Mouse (Mus musculus): ENCODE results near the gene Sspn. TPM values are rescaled to one million over a fixed set of nuclear protein-coding genes. Genes with fewer than 3 reads are reported as not detected.

The Sspn gene
- 15.8 and 18.5 TPM in 2 replicates for polyA plus RNA-seq (2015; fragmentation: Nextera tagmentation; extraction: Ambion mirVana)

- Histone ChIP-seq H3K27me3 (no peaks in the 10 kb centered on the region), H3K4me2 (replicated peaks) (no peak within 1 kb of the TSS), H3K36me3 (no peaks in the 10 kb centered on the region), H3K27ac (replicated peaks) (no peak within 1 kb of the TSS), H3K9ac (no peak within 1 kb of the TSS), H3K4me3 (replicated peaks) (no peak within 1 kb of the TSS), H3K4me1 (peaks cover 21% of the 10 kb centered on the region), H3K9me3 (replicated peaks) (no peaks in the 10 kb centered on the region)
- 72% methylated on average over 3 of the region's 3 CpGs for WGBS
- ATAC-seq (ENCODE audit: insufficient number of reproducible peaks, low FRiP score, low TSS enrichment, low read depth) = no peak
Measured at GRCm38 (mm10) chr6:145931341-145931740, at the start of gene Sspn. TSS of gene Sspn (plus strand) at chr6:145931641.

GRCm38 (mm10) chr6:145883010-145883409 is 48.4 kb upstream of the Sspn start:
- H3K36me3 ChIP-seq = no peaks in the 10 kb centered on the region
- no peak for ATAC-seq (ENCODE audit: insufficient number of reproducible peaks, low FRiP score, low TSS enrichment, low read depth)
- H3K9me3 ChIP-seq (replicated peaks) = no peaks in the 10 kb centered on the region
- H3K4me2 ChIP-seq (replicated peaks) = no peak overlapping the region
- WGBS = 65% methylated on average over 1 of the region's 1 CpGs
- no peaks in the 10 kb centered on the region for H3K4me1 ChIP-seq
- no peak overlapping the region for H3K4me3 ChIP-seq (replicated peaks)
- no peaks in the 10 kb centered on the region for H3K27me3 ChIP-seq
- H3K9ac ChIP-seq = no peak overlapping the region
- H3K27ac ChIP-seq (replicated peaks) = no peak overlapping the region

- Histone ChIP-seq H3K36me3 (no peaks in the 10 kb centered on the region), H3K9me3 (replicated peaks) (no peaks in the 10 kb centered on the region), H3K4me2 (replicated peaks) (no peak overlapping the region), H3K4me3 (replicated peaks) (no peak overlapping the region), H3K27ac (replicated peaks) (no peak overlapping the region), H3K4me1 (no peaks in the 10 kb centered on the region), H3K9ac (no peak overlapping the region), H3K27me3 (no peaks in the 10 kb centered on the region)
- WGBS = 79% methylated on average over 4 of the region's 4 CpGs
- no peak for ATAC-seq (ENCODE audit: insufficient number of reproducible peaks, low FRiP score, low TSS enrichment, low read depth)
Measured at GRCm38 (mm10) chr6:145883668-145884067, 47.8 kb upstream of the Sspn start.

GRCm38 (mm10) chr6:145885069-145885468 is 46.4 kb upstream of the Sspn start:
- Histone ChIP-seq H3K36me3 (no peaks in the 10 kb centered on the region), H3K27ac (replicated peaks) (no peak overlapping the region), H3K27me3 (no peaks in the 10 kb centered on the region), H3K9me3 (replicated peaks) (no peaks in the 10 kb centered on the region), H3K4me2 (replicated peaks) (no peak overlapping the region), H3K4me1 (no peaks in the 10 kb centered on the region), H3K9ac (no peak overlapping the region), H3K4me3 (replicated peaks) (no peak overlapping the region)
- no peak for ATAC-seq (ENCODE audit: insufficient number of reproducible peaks, low FRiP score, low TSS enrichment, low read depth)
- WGBS = 80% methylated on average over 4 of the region's 4 CpGs

GRCm38 (mm10) chr6:145886277-145886676 is 45.2 kb upstream of the Sspn start:
- H3K9me3 ChIP-seq (replicated peaks) = no peaks in the 10 kb centered on the region
- H3K4me1 ChIP-seq = no peaks in the 10 kb centered on the region
- WGBS = 55% methylated on average over 8 of the region's 8 CpGs
- H3K4me2 ChIP-seq (replicated peaks) = no peak overlapping the region
- H3K9ac ChIP-seq = no peak overlapping the region
- no peaks in the 10 kb centered on the region for H3K27me3 ChIP-seq
- no peak overlapping the region for H3K27ac ChIP-seq (replicated peaks)
- H3K4me3 ChIP-seq (replicated peaks) = no peak overlapping the region
- no peaks in the 10 kb centered on the region for H3K36me3 ChIP-seq
- no peak for ATAC-seq (ENCODE audit: insufficient number of reproducible peaks, low FRiP score, low TSS enrichment, low read depth)

GRCm38 (mm10) chr6:145887719-145888118 is 43.7 kb upstream of the Sspn start:
- Histone ChIP-seq H3K9ac (no peak overlapping the region), H3K27me3 (no peaks in the 10 kb centered on the region), H3K9me3 (replicated peaks) (no peaks in the 10 kb centered on the region), H3K27ac (replicated peaks) (no peak overlapping the region), H3K36me3 (no peaks in the 10 kb centered on the region), H3K4me1 (0 out of 2 replicates have a peak, but pooled peaks cover 4% of the 10 kb centered on the region), H3K4me2 (replicated peaks) (no peak overlapping the region), H3K4me3 (replicated peaks) (no peak overlapping the region)
- no peak for ATAC-seq (ENCODE audit: insufficient number of reproducible peaks, low FRiP score, low TSS enrichment, low read depth)
- WGBS = 79% methylated on average over 6 of the region's 6 CpGs

- Histone ChIP-seq H3K9me3 (replicated peaks) (no peaks in the 10 kb centered on the region), H3K4me2 (replicated peaks) (no peak overlapping the region), H3K36me3 (no peaks in the 10 kb centered on the region), H3K27me3 (no peaks in the 10 kb centered on the region), H3K27ac (replicated peaks) (no peak overlapping the region), H3K4me1 (0 out of 2 replicates have a peak, but pooled peaks cover 4% of the 10 kb centered on the region), H3K4me3 (replicated peaks) (no peak overlapping the region), H3K9ac (no peak overlapping the region)
- no peak for ATAC-seq (ENCODE audit: insufficient number of reproducible peaks, low FRiP score, low TSS enrichment, low read depth)
- 55% methylated on average over 11 of the region's 11 CpGs for WGBS
Measured at GRCm38 (mm10) chr6:145891951-145892350, 39.5 kb upstream of the Sspn start.

- no peak overlapping the region for H3K27ac ChIP-seq (replicated peaks)
- no peak for ATAC-seq (ENCODE audit: insufficient number of reproducible peaks, low FRiP score, low TSS enrichment, low read depth)
- no peaks in the 10 kb centered on the region for H3K36me3 ChIP-seq
- 0 out of 2 replicates have a peak, but pooled peaks cover 4% of the 10 kb centered on the region for H3K4me1 ChIP-seq
- H3K9ac ChIP-seq = no peak overlapping the region
- H3K27me3 ChIP-seq = no peaks in the 10 kb centered on the region
- no peaks in the 10 kb centered on the region for H3K9me3 ChIP-seq (replicated peaks)
- H3K4me3 ChIP-seq (replicated peaks) = no peak overlapping the region
- no peak overlapping the region for H3K4me2 ChIP-seq (replicated peaks)
- 93% methylated on average over 20 of the region's 20 CpGs for WGBS
Measured at GRCm38 (mm10) chr6:145892381-145893265, 38.8 kb upstream of the Sspn start.

GRCm38 (mm10) chr6:145893366-145894021 is 37.9 kb upstream of the Sspn start:
- 78% methylated on average over 13 of the region's 13 CpGs for WGBS
- no peak overlapping the region for H3K4me2 ChIP-seq (replicated peaks)
- H3K36me3 ChIP-seq = no peaks in the 10 kb centered on the region
- 0 out of 2 replicates have a peak, but pooled peaks cover 4% of the 10 kb centered on the region for H3K4me1 ChIP-seq
- H3K27me3 ChIP-seq = no peaks in the 10 kb centered on the region
- ATAC-seq (ENCODE audit: insufficient number of reproducible peaks, low FRiP score, low TSS enrichment, low read depth) = no peak
- no peak overlapping the region for H3K4me3 ChIP-seq (replicated peaks)
- no peak overlapping the region for H3K27ac ChIP-seq (replicated peaks)
- no peaks in the 10 kb centered on the region for H3K9me3 ChIP-seq (replicated peaks)
- no peak overlapping the region for H3K9ac ChIP-seq

GRCm38 (mm10) chr6:145894669-145895342 is 36.6 kb upstream of the Sspn start:
- no peak overlapping the region for H3K4me3 ChIP-seq (replicated peaks)
- no peak overlapping the region for H3K4me2 ChIP-seq (replicated peaks)
- H3K36me3 ChIP-seq = no peaks in the 10 kb centered on the region
- no peaks in the 10 kb centered on the region for H3K27me3 ChIP-seq
- 0 out of 2 replicates have a peak, but pooled peaks cover 4% of the 10 kb centered on the region for H3K4me1 ChIP-seq
- 56% methylated on average over 8 of the region's 8 CpGs for WGBS
- H3K27ac ChIP-seq (replicated peaks) = no peak overlapping the region
- ATAC-seq (ENCODE audit: insufficient number of reproducible peaks, low FRiP score, low TSS enrichment, low read depth) = peak; percentile 60; the same call in 1 of the 2 replicates
- H3K9me3 ChIP-seq (replicated peaks) = no peaks in the 10 kb centered on the region
- no peak overlapping the region for H3K9ac ChIP-seq

- Histone ChIP-seq H3K27ac (replicated peaks) (no peak overlapping the region), H3K4me2 (replicated peaks) (no peak overlapping the region), H3K9ac (no peak overlapping the region), H3K36me3 (no peaks in the 10 kb centered on the region), H3K27me3 (no peaks in the 10 kb centered on the region), H3K9me3 (replicated peaks) (no peaks in the 10 kb centered on the region), H3K4me3 (replicated peaks) (no peak overlapping the region), H3K4me1 (no peaks in the 10 kb centered on the region)
- 89% methylated on average over 5 of the region's 5 CpGs for WGBS
- no peak for ATAC-seq (ENCODE audit: insufficient number of reproducible peaks, low FRiP score, low TSS enrichment, low read depth)
Measured at GRCm38 (mm10) chr6:145904169-145904568, 27.3 kb upstream of the Sspn start.
